Mouse (Mus musculus): ENCODE data around the gene Fkbp1a. TPM values are rescaled to one million over a fixed set of nuclear protein-coding genes. Genes with fewer than 3 reads are reported as not detected.

The Fkbp1a gene
- polyA plus RNA-seq (2014; fragmentation: Nextera tagmentation; extraction: Ambion mirVana), result 610 and 637 TPM in 2 replicates

DNA sequence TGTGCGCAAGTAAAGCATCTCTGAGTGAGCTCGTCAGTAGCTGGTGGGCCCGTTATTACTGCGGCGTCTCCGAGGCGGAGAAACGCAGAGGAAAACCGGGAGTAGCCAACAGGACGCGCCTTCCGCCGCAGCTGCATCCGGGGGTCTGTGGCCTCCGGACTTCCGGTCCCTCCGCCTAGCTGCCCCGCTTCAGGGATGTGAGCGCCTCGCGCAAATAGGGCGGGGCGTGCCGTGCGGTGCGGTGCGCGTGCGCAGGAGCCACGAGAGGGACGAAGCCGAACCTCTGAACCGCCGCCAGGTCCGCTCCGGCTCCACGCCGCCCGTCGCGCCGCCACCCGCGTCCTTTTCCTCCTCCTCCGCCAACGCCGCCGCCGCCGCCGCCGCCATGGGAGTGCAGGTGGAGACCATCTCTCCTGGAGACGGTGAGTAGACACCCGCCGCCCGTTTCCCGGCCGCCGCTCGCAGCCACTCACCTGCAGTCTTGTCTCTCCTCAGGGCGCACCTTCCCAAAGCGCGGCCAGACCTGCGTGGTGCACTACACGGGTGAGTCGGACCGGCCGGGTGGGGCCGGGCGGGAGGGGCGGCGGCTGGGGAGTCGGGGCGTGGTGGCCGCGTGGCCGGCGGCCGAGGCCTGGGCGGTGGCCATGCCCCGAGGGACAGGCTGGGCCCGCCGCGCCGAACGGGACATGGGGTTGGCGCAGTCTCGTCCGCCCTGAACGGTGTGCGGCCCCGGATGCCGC, at the start of gene Fkbp1a:
Fkbp1a (plus strand) TSS at position 161 of the 740 bp plus-strand sequence.
- H3K27ac ChIP-seq (ENCODE audit: low read depth, low read length), result peak within 1 kb of the TSS; percentile 71
- peak within 1 kb of the TSS; percentile 70 for H3K4me2 ChIP-seq (replicated peaks; ENCODE audit: low read depth, low read length)
- peak within 1 kb of the TSS; percentile 92 for H3K4me3 ChIP-seq (ENCODE audit: low read depth, low read length)
- H3K36me3 ChIP-seq (ENCODE audit: control insufficient read depth, insufficient read depth, low read length), result no peaks in the 10 kb centered on the region
- peaks cover 3% of the 10 kb centered on the region for H3K4me1 ChIP-seq (replicated peaks; ENCODE audit: control insufficient read depth, insufficient read depth, low read length)
- DNase-seq (ENCODE audit: low spot score) (peak; percentile 97), ATAC-seq (ENCODE audit: low FRiP score) (peak; percentile 97)
- H3K9me3 ChIP-seq (ENCODE audit: control insufficient read depth, low read length), result no peaks in the 10 kb centered on the region
- no peaks in the 10 kb centered on the region for H3K27me3 ChIP-seq (ENCODE audit: control insufficient read depth, insufficient read depth, low read length)
- peak within 1 kb of the TSS; percentile 93 for H3K9ac ChIP-seq (ENCODE audit: low read depth, low read length)
- WGBS, result under 1% methylated on average over 82 of the region's 93 CpGs

DNA sequence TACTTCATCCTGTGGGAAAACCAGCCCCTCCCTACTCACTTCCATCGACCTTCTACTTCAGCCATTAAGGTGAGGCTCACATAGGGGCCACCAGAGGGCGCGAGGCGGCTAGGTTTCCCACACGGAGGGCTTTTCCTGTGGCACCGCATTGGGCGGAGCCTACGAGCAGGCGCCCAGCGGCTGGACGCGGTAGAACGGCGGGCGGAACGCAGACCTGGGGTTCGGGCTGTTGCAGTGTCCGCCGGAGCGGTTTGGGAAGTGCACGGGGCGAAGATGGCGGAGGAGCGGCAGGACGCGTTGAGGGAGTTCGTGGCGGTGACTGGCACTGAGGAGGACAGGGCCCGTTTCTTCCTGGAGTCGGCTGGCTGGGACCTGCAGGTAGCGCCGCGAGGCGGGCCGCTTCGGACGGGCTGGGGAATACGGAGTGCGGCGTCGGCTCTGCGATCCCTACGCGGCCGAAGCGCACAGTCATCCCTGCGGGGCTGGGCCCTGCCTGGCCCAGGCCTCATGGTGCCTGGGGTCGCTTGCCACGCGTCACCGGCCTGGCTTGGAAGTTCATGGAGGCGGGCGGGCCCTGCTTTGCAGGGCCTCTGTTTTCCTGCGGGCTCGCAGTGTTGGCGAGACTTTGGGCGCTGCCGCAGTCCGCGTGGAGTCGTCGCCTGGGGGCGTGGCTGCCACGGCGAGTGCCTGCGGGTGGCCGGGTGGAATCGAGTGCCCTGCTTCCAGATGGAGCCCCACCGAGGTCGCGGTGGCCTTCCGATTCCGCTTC, 48.1 kb upstream of the Fkbp1a start, which contains the start of gene Nsfl1c:
Nsfl1c (plus strand) TSS at position 148 of the 769 bp plus-strand sequence.
- Histone ChIP-seq H3K9ac (ENCODE audit: low read depth, low read length) (peak within 1 kb of the TSS; percentile 88), H3K27me3 (ENCODE audit: control insufficient read depth, insufficient read depth, low read length) (no peaks in the 10 kb centered on the region), H3K36me3 (ENCODE audit: control insufficient read depth, insufficient read depth, low read length) (no peaks in the 10 kb centered on the region), H3K4me3 (ENCODE audit: low read depth, low read length) (peak within 1 kb of the TSS; percentile 91), H3K27ac (ENCODE audit: low read depth, low read length) (0 out of 2 replicates have a peak within 1 kb of the TSS, but pooled peaks have one; percentile 10), H3K4me1 (replicated peaks; ENCODE audit: control insufficient read depth, insufficient read depth, low read length) (no peaks in the 10 kb centered on the region), H3K4me2 (replicated peaks; ENCODE audit: low read depth, low read length) (peak within 1 kb of the TSS; percentile 74), H3K9me3 (ENCODE audit: control insufficient read depth, low read length) (no peaks in the 10 kb centered on the region)
- ATAC-seq (ENCODE audit: low FRiP score) (peak; percentile 100), DNase-seq (ENCODE audit: low spot score) (peak; percentile 99)
- under 1% methylated on average over 70 of the region's 73 CpGs for WGBS

- Histone ChIP-seq H3K4me2 (replicated peaks; ENCODE audit: low read depth, low read length) (no peak overlapping the region), H3K27me3 (ENCODE audit: control insufficient read depth, insufficient read depth, low read length) (no peaks in the 10 kb centered on the region), H3K36me3 (ENCODE audit: control insufficient read depth, insufficient read depth, low read length) (no peaks in the 10 kb centered on the region), H3K27ac (ENCODE audit: low read depth, low read length) (no peak overlapping the region), H3K4me1 (replicated peaks; ENCODE audit: control insufficient read depth, insufficient read depth, low read length) (no peaks in the 10 kb centered on the region), H3K4me3 (ENCODE audit: low read depth, low read length) (no peak overlapping the region), H3K9ac (ENCODE audit: low read depth, low read length) (no peak overlapping the region), H3K9me3 (ENCODE audit: control insufficient read depth, low read length) (no peaks in the 10 kb centered on the region)
- no peak for DNase-seq (ENCODE audit: low spot score)
- no peak for ATAC-seq (ENCODE audit: low FRiP score)
- 57% methylated on average over 3 of the region's 3 CpGs for WGBS
These were observed 43.9 kb upstream of the Fkbp1a start for GRCm38 (mm10) chr2:151498358-151498757.

DNA sequence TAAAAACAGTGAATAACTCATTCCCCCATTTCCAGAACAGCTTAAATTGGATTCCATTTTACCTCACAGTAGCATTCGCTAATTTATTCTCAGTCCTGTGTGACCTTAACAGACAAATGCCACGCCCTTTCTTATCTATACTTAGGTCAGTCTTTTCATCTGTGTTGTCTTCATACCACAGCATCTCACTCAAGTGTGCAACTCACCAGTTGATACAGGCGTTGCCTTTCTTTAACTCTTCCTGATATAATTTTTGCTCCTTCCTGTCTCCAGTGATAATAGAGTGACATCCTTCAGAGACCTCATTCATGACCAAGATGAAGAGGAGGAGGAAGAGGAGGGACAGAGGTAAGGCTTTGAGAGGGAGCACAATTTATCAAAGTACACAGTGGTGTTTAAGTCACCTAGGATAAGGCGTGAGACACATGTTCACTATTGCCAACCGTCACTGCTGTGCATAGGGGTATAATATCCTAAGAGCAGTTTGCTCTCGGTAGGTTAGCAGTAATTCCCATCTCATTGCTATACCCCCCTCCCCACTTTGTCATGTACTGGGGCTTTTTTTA, 41.8 kb upstream of the Fkbp1a start:
- Histone ChIP-seq H3K4me1 (replicated peaks; ENCODE audit: control insufficient read depth, insufficient read depth, low read length) (no peaks in the 10 kb centered on the region), H3K4me2 (replicated peaks; ENCODE audit: low read depth, low read length) (no peak overlapping the region), H3K9ac (ENCODE audit: low read depth, low read length) (no peak overlapping the region), H3K9me3 (ENCODE audit: control insufficient read depth, low read length) (no peaks in the 10 kb centered on the region), H3K4me3 (ENCODE audit: low read depth, low read length) (no peak overlapping the region), H3K27me3 (ENCODE audit: control insufficient read depth, insufficient read depth, low read length) (no peaks in the 10 kb centered on the region), H3K36me3 (ENCODE audit: control insufficient read depth, insufficient read depth, low read length) (no peaks in the 10 kb centered on the region), H3K27ac (ENCODE audit: low read depth, low read length) (no peak overlapping the region)
- DNase-seq (ENCODE audit: low spot score), result no peak
- 92% methylated on average over 6 of the region's 6 CpGs for WGBS
- no peak for ATAC-seq (ENCODE audit: low FRiP score)

DNA sequence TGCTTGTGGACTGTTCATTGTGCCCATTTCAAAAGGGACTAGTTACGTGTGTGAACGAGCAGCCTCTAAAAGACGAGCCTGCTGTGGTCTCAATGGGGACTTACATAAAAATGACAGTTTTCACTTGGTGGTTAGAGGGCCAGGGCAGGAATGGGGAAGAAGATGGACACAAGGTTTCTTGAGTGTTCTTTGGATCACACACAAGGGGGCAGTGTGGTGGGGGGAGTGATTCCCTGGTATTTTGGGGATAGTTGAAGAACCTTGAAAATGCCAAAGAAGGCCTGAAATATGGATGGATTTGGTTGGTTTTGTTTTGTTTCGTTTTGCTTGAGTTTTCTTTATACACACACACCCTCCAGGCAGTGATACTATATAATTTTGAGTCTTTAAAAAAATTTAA, 38.1 kb upstream of the Fkbp1a start:
- Histone ChIP-seq H3K9me3 (ENCODE audit: control insufficient read depth, low read length) (no peaks in the 10 kb centered on the region), H3K4me3 (ENCODE audit: low read depth, low read length) (no peak overlapping the region), H3K9ac (ENCODE audit: low read depth, low read length) (no peak overlapping the region), H3K4me1 (replicated peaks; ENCODE audit: control insufficient read depth, insufficient read depth, low read length) (no peaks in the 10 kb centered on the region), H3K4me2 (replicated peaks; ENCODE audit: low read depth, low read length) (no peak overlapping the region), H3K27ac (ENCODE audit: low read depth, low read length) (no peak overlapping the region), H3K36me3 (ENCODE audit: control insufficient read depth, insufficient read depth, low read length) (0 out of 2 replicates have a peak, but pooled peaks cover 5% of the 10 kb centered on the region), H3K27me3 (ENCODE audit: control insufficient read depth, insufficient read depth, low read length) (no peaks in the 10 kb centered on the region)
- DNase-seq (ENCODE audit: low spot score) (no peak), ATAC-seq (ENCODE audit: low FRiP score) (no peak)
- WGBS, result 92% methylated on average over 4 of the region's 4 CpGs

DNA sequence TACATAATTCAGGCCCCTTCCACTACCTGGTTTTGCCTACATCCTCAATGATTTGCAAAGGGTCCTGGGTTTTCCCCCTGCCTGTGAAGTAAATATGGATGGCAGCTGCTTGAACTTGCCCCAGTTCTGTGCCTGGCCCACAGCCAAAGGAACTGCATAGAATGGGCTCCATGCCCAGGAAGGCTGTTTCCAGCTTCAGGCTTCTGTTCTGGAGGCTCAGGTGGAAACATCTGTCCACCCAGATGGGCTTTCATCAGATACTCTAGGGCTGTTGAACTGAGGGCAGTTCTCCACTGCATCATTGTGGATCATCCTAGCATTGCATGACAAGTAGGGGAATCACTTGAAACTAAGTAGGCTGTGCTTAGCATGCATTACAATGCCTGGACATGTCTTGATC, 30.1 kb upstream of the Fkbp1a start:
- Histone ChIP-seq H3K27me3 (ENCODE audit: control insufficient read depth, insufficient read depth, low read length) (no peaks in the 10 kb centered on the region), H3K4me1 (replicated peaks; ENCODE audit: control insufficient read depth, insufficient read depth, low read length) (no peaks in the 10 kb centered on the region), H3K9ac (ENCODE audit: low read depth, low read length) (no peak overlapping the region), H3K36me3 (ENCODE audit: control insufficient read depth, insufficient read depth, low read length) (peaks cover 17% of the 10 kb centered on the region; the same call in 1 of the 2 replicates), H3K4me2 (replicated peaks; ENCODE audit: low read depth, low read length) (no peak overlapping the region), H3K9me3 (ENCODE audit: control insufficient read depth, low read length) (no peaks in the 10 kb centered on the region), H3K27ac (ENCODE audit: low read depth, low read length) (no peak overlapping the region), H3K4me3 (ENCODE audit: low read depth, low read length) (no peak overlapping the region)
- DNase-seq (ENCODE audit: low spot score), result no peak
- no peak for ATAC-seq (ENCODE audit: low FRiP score)

DNA sequence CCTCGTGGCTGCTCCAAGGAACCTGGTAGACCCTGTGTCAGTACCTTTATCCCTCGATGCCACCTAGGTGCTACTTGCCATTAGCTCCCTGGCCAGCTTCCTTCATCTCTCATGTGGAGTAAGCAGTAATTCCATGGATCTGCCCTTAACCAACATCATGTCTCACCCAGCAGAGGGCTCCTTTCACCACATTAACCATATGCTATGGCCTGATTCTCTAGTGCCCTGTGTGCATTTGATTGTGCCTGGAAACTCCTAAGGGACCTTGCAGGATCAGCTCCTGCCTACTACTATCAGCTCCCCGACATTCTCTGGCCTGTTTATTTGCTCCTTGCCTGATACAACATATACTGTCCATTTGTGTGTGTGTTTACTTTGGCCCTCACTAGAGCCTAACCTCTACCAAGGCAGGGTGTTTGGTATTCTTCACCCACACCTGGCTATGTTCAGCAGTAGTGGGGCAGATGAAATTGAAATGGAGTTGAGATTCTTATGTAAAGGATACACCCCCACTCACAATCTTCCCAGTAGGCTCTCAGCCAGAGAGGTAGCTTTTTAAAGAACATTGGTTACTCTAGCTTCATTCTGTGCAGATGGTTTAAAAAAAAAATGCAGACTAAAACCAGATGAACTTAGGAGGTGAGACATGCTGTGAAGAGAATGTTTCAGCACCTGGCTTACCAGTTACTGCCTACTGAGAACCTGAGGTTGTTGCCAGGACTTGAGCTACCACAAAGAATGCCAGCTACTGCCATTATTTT, 28.6 kb upstream of the Fkbp1a start:
- WGBS, result 85% methylated on average over 3 of the region's 3 CpGs
- Histone ChIP-seq H3K4me1 (replicated peaks; ENCODE audit: control insufficient read depth, insufficient read depth, low read length) (no peaks in the 10 kb centered on the region), H3K9ac (ENCODE audit: low read depth, low read length) (no peak overlapping the region), H3K4me3 (ENCODE audit: low read depth, low read length) (no peak overlapping the region), H3K4me2 (replicated peaks; ENCODE audit: low read depth, low read length) (no peak overlapping the region), H3K9me3 (ENCODE audit: control insufficient read depth, low read length) (no peaks in the 10 kb centered on the region), H3K27me3 (ENCODE audit: control insufficient read depth, insufficient read depth, low read length) (no peaks in the 10 kb centered on the region), H3K36me3 (ENCODE audit: control insufficient read depth, insufficient read depth, low read length) (peaks cover 12% of the 10 kb centered on the region; the same call in 1 of the 2 replicates), H3K27ac (ENCODE audit: low read depth, low read length) (no peak overlapping the region)
- no peak for ATAC-seq (ENCODE audit: low FRiP score)
- no peak for DNase-seq (ENCODE audit: low spot score)

DNA sequence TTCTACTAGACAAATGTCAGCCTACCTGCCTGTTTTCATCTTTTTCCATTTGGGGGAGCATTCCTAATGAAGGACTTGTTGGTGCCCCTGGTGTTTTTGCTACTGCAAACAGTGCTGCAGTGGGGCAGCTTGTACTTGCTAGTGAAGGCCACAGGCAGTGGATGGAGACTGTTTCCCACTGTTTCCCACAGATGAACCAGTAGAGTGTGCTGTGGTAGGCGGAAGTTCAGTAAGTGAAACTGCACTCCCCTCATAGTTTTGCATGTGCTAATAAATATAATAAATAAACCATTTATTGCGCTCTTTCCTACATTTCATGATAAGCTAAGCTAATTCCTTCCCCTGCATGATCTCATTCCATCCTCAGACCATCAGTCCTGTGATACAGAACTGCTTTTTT, 23.3 kb upstream of the Fkbp1a start:
- H3K4me2 ChIP-seq (replicated peaks; ENCODE audit: low read depth, low read length), result no peak overlapping the region
- H3K4me1 ChIP-seq (replicated peaks; ENCODE audit: control insufficient read depth, insufficient read depth, low read length), result no peaks in the 10 kb centered on the region
- H3K27me3 ChIP-seq (ENCODE audit: control insufficient read depth, insufficient read depth, low read length), result no peaks in the 10 kb centered on the region
- no peak for ATAC-seq (ENCODE audit: low FRiP score)
- 84% methylated on average over 2 of the region's 2 CpGs for WGBS
- H3K27ac ChIP-seq (ENCODE audit: low read depth, low read length), result no peak overlapping the region
- H3K9ac ChIP-seq (ENCODE audit: low read depth, low read length), result no peak overlapping the region
- no peak for DNase-seq (ENCODE audit: low spot score)
- H3K36me3 ChIP-seq (ENCODE audit: control insufficient read depth, insufficient read depth, low read length), result peaks cover 9% of the 10 kb centered on the region; the same call in 1 of the 2 replicates
- H3K4me3 ChIP-seq (ENCODE audit: low read depth, low read length), result no peak overlapping the region
- H3K9me3 ChIP-seq (ENCODE audit: control insufficient read depth, low read length), result no peaks in the 10 kb centered on the region

All from hindbrain, embryonic 11.5 days (tissue).